Comparison of ENCODE assay signal across 21 mouse cellular contexts in genomic region chr6:70116811-70117210, GRCm38 (mm10).
DNase-seq lines count a peak whose midpoint lies in the region; ATAC-seq and TF ChIP-seq lines count a peak whose summit lies in the region.
"Had no signal": no experiment of that assay in that cellular context is flagged by ENCODE, and none has a peak within 500 bp of the region (broad histone marks: within the 10 kb centered on the region; RNA-seq: fewer than 3 reads in every experiment).

No protein-coding gene starts in this region.

- H3K27ac ChIP-seq in kidney, postnatal 0 days: no peak overlapping the region
- H3K27ac ChIP-seq in kidney, embryonic 14.5 days (ENCODE audit: low read depth, low read length): no peak overlapping the region
- H3K27ac ChIP-seq: embryonic facial prominence, embryonic 12.5 days; hindbrain, postnatal 0 days; midbrain, embryonic 10.5 days had no signal

- no peaks in the 10 kb centered on the region for H3K36me3 ChIP-seq in kidney, postnatal 0 days (ENCODE audit: insufficient read depth, low read length)
- H3K36me3 ChIP-seq in kidney, embryonic 14.5 days (ENCODE audit: control insufficient read depth, insufficient read depth, low read length): no peaks in the 10 kb centered on the region
- H3K36me3 ChIP-seq in splenic B cell, adult 2 months (ENCODE audit: control insufficient read depth, insufficient read depth, low read length, poor library complexity, severe bottlenecking): no peaks in the 10 kb centered on the region
- H3K36me3 ChIP-seq: embryonic facial prominence, embryonic 12.5 days; midbrain, embryonic 10.5 days had no signal

- H3K4me1 ChIP-seq in kidney, postnatal 0 days (replicated peaks; ENCODE audit: insufficient read depth, low read length): no peaks in the 10 kb centered on the region
- no peaks in the 10 kb centered on the region for H3K4me1 ChIP-seq in kidney, embryonic 14.5 days (ENCODE audit: control insufficient read depth, insufficient read depth, low read length)
- H3K4me1 ChIP-seq: embryonic facial prominence, embryonic 12.5 days; midbrain, embryonic 10.5 days had no signal

- no peak overlapping the region for H3K9ac ChIP-seq in kidney, postnatal 0 days (ENCODE audit: low read depth, low read length)
- no peak overlapping the region for H3K9ac ChIP-seq in kidney, embryonic 14.5 days (ENCODE audit: low read depth, low read length)
- H3K9ac ChIP-seq: embryonic facial prominence, embryonic 12.5 days; forebrain, postnatal 0 days had no signal

- H3K9me3 ChIP-seq in kidney, postnatal 0 days (replicated peaks; ENCODE audit: low read length): no peaks in the 10 kb centered on the region
- H3K9me3 ChIP-seq in kidney, embryonic 14.5 days (ENCODE audit: control insufficient read depth, low read length): no peaks in the 10 kb centered on the region
- H3K9me3 ChIP-seq: embryonic facial prominence, embryonic 12.5 days; midbrain, embryonic 10.5 days had no signal

- TF ChIP-seq CTCF in kidney, postnatal 0 days (IDR thresholded peaks at IDR 0.05; ENCODE audit: low read depth): no peak

- no peak overlapping the region for H3K4me3 ChIP-seq in kidney, postnatal 0 days (replicated peaks; ENCODE audit: low read depth, low read length)
- no peak overlapping the region for H3K4me3 ChIP-seq in kidney, embryonic 14.5 days (ENCODE audit: low read length)
- H3K4me3 ChIP-seq: embryonic facial prominence, embryonic 12.5 days; midbrain, embryonic 10.5 days had no signal

- H3K4me2 ChIP-seq in kidney, postnatal 0 days (ENCODE audit: low read length): no peak overlapping the region
- H3K4me2 ChIP-seq in kidney, embryonic 14.5 days (replicated peaks; ENCODE audit: low read depth, low read length): no peak overlapping the region
- H3K4me2 ChIP-seq: embryonic facial prominence, embryonic 12.5 days; heart, embryonic 11.5 days had no signal

- peak; percentile 42 for DNase-seq in kidney, postnatal 0 days (ENCODE audit: low spot score)
- DNase-seq in right cerebral cortex, postnatal 10 days (ENCODE audit: low spot score in 2 of 2): peak; percentile 16 to 23
- DNase-seq in right cerebral cortex, postnatal 4 days: no peak
- peak; percentile 5 to 19 for DNase-seq in left cerebral cortex, postnatal 14 days (ENCODE audit: low spot score in 2 of 2)
- DNase-seq in splenic B cell, adult 2 months (ENCODE audit: low read depth, low spot score): peak; percentile 62
- no peak for DNase-seq in heart, postnatal 14 days
- DNase-seq: adrenal gland, adult 8-10 months; cerebellum, postnatal 25 days; forebrain, postnatal 0 days; heart, adult 11 months; heart, postnatal 10 days; kidney, adult 18-20 months; kidney, postnatal 25 days; lung, postnatal 10 days had no signal

- no peak for ATAC-seq in kidney, postnatal 0 days (replicated peaks; ENCODE audit: low FRiP score, low read depth)
- no peak for ATAC-seq in kidney, embryonic 14.5 days (ENCODE audit: low FRiP score, low TSS enrichment)
- no peak for ATAC-seq in granulocyte monocyte progenitor cell, adult 5-6 weeks (replicated peaks; ENCODE audit: poor library complexity, severe bottlenecking)
- ATAC-seq: activated CD4-positive, CD25-positive, alpha-beta regulatory T cell, adult 4 months; forebrain, postnatal 0 days; hindbrain, postnatal 0 days had no signal

- 22% methylated on average over 1 of the region's 1 CpGs for WGBS in kidney, postnatal 0 days
- 32% methylated on average over 1 of the region's 1 CpGs for WGBS in kidney, embryonic 14.5 days

- intact Hi-C loops in left cerebral cortex, postnatal 14 days (cut with DNase I): loop anchor here (10.0 kb wide), 1 partner anchor 188 kb away; no protein-coding TSS in a partner anchor
- intact Hi-C loops in heart, postnatal 14 days (cut with DNase I): loop anchor here (2.0 kb wide), 1 partner anchor 198 kb away; no protein-coding TSS in a partner anchor

- no peaks in the 10 kb centered on the region for H3K27me3 ChIP-seq in kidney, postnatal 0 days (ENCODE audit: insufficient read depth, low read length)
- H3K27me3 ChIP-seq in kidney, embryonic 14.5 days (ENCODE audit: control insufficient read depth, insufficient read depth, low read length): no peaks in the 10 kb centered on the region
- no peaks in the 10 kb centered on the region for H3K27me3 ChIP-seq in splenic B cell, adult 2 months (ENCODE audit: control insufficient read depth, insufficient read depth, low read length, poor library complexity, severe bottlenecking)
- H3K27me3 ChIP-seq: embryonic facial prominence, embryonic 12.5 days had no signal

Comparison
In these comparisons a context has a peak if more than half of its experiments do, and no peak if none do; other contexts are left out.
1. DNase-seq: peak in kidney, postnatal 0 days (single experiment), right cerebral cortex, postnatal 10 days (2 of 2), left cerebral cortex, postnatal 14 days (2 of 2) and splenic B cell, adult 2 months (single experiment); none in right cerebral cortex, postnatal 4 days (single experiment) and heart, postnatal 14 days (0 of 2).